Mouse (Mus musculus) heart, postnatal 36 days (tissue): ENCODE data around the gene Aurkb. TPM values are rescaled to one million over a fixed set of nuclear protein-coding genes. Genes with fewer than 3 reads are reported as not detected.
"Not testable (repeated sequence)": the region's sequence is repeated elsewhere in the genome, so short reads cannot be mapped to it uniquely, and the experiment has no call there.

Source experiments
- DNase-seq, 2 experiments: peaks; one replicate each; pipeline ENCODE4 v3.0.0; 2021 to 2022
- intact Hi-C: fragments of 180-260 bp; cut with DNase I; formaldehyde crosslinking; loops from one replicate; pipeline ENCODE4 v1.15.1; 2025
- total RNA-seq, 2 experiments: library from RNA; stranded (reverse); gene quantifications; 2 replicates each; pipeline ENCODE4 v1.2.3; 2021

Aurkb gene
- total RNA-seq, 2 experiments from 2014 or later: 0.72 to 1.2 TPM

DNA sequence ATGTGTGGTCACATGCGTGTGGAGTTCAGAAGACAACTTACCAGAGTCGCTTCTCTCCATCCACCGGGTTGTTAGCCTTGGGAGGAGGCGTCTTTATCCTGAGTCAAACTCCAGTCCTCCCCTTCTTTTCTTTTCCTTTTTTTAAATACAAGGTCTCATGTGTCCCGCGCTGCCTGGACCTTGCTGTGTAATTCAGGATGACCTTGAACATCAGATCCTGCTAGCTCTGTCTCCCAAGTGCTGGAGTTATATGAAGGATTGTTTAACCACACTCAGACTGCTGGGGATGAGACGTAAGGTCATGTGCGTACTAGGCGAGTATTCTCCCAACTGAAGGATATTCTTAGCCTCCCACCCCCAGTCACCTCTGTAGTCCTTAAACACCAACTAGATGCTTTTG, 31.9 kb downstream of the Aurkb start:
- no peak for DNase-seq
- intact Hi-C loops: no loop called here

GRCm38 (mm10) chr11:69078041-69078440, 32.6 kb downstream of the Aurkb start:
- no peak for DNase-seq
- intact Hi-C loops: no loop called here

- intact Hi-C loops: no loop called here
- peak in 1 of 2 experiments; percentile 18 for DNase-seq
Measured at GRCm38 (mm10) chr11:69078805-69079438, 33.5 kb downstream of the Aurkb start.

DNA sequence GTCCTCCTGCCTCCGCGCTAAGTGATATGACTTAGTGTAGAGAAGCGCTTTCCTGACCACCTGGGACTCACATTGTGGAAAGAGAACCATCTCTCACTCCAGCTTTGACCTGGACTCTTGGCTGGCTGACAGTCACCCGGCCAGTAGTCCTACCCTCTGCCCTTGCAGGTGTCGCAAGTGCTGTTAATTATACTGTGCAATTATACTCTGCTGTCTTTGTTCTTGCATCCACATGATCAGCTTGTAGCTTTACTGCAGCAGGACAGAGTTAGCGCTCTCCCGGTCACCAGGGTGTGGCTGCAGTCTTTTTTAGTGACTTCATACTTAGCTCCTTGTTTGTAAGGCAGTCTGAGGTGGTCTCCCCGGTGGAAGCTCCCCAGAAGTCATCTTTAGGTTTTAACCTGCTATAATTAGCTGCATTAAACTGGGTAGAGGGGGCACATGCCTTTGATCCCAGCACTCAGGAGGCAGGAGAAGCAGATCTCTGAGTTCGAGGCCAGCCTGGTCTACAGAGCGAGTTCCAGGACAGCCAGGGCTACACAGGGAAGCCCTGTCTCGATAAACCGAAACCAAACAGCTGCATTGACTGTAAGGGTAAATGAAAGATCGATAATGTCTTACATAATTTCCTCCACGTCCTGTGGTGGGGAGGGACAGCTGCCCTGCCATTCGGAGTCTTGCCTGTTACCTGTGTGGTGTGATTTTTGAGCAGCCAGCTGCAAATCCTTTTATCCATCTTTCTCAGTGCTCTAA, 34.8 kb downstream of the Aurkb start:
- no peak for DNase-seq
- intact Hi-C loops: no loop called here

GRCm38 (mm10) chr11:69080855-69081222, 35.4 kb downstream of the Aurkb start:
- intact Hi-C loops: no loop called here
- no peak for DNase-seq

DNA sequence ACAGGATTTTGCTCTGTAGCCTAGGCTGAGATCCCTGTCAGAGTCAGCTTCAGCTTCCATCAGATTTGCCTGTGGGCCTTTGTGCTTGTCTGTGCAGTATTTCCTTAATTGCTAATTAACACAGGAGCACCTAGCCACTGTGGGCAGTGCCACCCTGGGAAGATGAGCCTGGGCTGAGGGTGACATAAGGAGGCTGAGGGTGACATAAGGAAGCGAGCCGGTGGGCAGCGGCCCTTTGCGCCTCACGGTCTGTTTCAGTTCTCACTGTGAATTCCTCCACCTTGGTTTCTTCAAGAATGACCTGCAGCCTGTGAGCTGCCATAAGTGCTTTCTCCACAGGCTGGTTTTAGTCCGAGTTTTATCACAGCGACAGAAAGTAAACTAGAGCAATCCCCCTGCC, 36.2 kb downstream of the Aurkb start:
- intact Hi-C loops: no loop called here
- DNase-seq: no peak

DNA sequence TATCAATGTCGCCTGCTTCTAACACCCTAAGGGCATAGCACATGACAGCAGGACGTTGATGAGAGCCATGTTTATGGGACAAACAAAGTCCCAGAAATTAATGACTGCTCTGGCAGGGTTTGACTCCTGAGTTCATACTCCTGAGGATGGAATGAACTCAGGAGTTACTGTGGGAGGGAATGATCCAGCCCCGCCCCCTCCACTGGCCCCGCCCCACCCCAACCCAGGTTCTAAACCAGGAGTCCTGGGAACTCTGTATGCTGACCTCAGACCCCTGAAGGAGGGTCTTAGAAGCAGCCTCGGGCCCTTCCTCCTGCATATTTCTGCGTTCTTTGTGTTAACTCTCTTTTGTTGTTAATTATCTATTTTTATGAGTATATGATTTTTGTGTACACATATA, 40.2 kb downstream of the Aurkb start:
- DNase-seq: no peak
- intact Hi-C loops: no loop called here

GRCm38 (mm10) chr11:69086390-69086789, 40.9 kb downstream of the Aurkb start:
- intact Hi-C loops: no loop called here
- DNase-seq: no peak

- intact Hi-C loops: no loop called here
- DNase-seq: no peak
Measured at GRCm38 (mm10) chr11:69087082-69087481, 41.6 kb downstream of the Aurkb start.

DNA sequence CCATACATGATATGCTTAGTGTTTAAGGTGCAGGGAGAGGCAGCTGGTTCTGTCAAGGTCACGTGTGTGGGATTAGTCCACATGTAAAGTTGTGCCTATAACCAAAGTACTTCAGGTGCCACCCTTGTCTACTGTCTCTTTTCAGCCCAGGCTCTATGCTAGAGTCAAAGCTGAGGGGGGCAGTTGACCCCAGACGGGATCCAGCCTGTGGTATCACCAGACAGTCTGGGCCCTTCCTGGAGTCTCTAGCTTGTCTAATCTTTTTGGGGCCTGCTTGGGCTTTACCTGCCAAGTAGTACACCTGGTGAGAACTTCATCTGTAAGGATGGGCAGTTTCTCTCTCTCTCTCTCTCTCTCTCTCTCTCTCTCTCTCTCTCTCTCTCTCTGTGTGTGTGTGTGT, 42.1 kb downstream of the Aurkb start:
- no peak for DNase-seq

GRCm38 (mm10) chr11:69088103-69088855, 42.8 kb downstream of the Aurkb start, which contains the start of gene Vamp2:
Gene Vamp2 (plus strand): TSS chr11:69088490.
- peak; percentile 93 to 94 for DNase-seq
- intact Hi-C loops: loop anchor here (2.0 kb wide), 1 partner anchor 17 kb away; the partner anchor contains the start of gene Tmem107

More for the DNA sequence above, 42.1 kb downstream of the Aurkb start:
- intact Hi-C loops: no loop called here

GRCm38 (mm10) chr11:69088856-69089615, 43.6 kb downstream of the Aurkb start:
- intact Hi-C loops: loop anchor here (2.0 kb wide), 1 partner anchor 18 kb away; the partner anchor contains the start of gene Tmem107

GRCm38 (mm10) chr11:69089616-69090290, 44.3 kb downstream of the Aurkb start:
- DNase-seq: peak in 1 of 2 experiments; percentile 15
- intact Hi-C loops: loop anchor here (2.0 kb wide), 1 partner anchor 19 kb away; the partner anchor contains the start of gene Tmem107

More at GRCm38 (mm10) chr11:69088856-69089615, 43.6 kb downstream of the Aurkb start:
- peak in 1 of 2 experiments; percentile 7 for DNase-seq

GRCm38 (mm10) chr11:69090367-69090766, 44.9 kb downstream of the Aurkb start:
- intact Hi-C loops: no loop called here
- peak in 1 of 2 experiments; percentile 10 for DNase-seq

DNA sequence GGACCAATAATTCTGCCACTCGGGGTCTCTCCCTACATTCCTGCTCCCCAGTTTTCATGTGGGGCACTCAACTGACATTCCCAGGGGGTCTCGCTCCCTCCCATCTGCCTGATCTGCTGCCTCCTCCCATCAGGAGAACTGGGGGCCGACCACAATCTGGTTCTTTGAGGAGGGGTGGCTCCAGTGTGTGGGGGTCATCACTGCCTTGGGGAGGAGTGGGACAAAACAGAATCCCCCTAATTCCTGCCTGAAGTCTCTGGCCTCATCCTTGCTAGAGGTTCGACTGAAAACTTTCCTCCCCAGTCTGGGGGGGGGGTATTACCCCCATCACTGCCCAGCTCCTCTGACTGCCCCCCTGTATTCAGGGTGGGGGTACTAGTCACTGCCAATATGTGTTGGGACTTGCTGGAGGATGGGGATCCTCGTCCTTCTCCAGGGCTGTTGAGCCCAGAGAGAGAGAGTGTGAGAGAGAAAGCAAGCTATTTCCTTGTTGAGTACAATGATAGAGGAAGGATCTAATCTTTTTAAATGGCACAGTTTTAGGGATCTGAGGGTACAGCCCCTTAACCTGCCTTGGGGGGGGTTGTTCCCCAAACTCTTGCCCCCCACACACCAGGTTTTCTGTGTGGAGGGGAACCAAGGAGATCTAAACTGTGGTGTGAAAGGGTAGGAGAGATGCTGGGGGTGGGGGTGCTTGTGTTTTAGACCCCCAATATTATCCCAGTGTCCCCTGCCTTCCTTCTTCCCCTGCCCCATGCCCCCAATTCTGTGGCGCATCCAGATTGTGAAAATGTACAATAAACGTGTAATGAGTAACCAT, 46.3 kb downstream of the Aurkb start:
- DNase-seq: no peak
- intact Hi-C loops: loop anchor here (1.0 kb wide), 1 partner anchor 31 kb away; the partner anchor contains the start of gene 9130213A22Rik

GRCm38 (mm10) chr11:69092386-69092751, 46.9 kb downstream of the Aurkb start:
- peak; percentile 90 to 96 for DNase-seq
- intact Hi-C loops: loop anchor here (1.0 kb wide), 1 partner anchor 30 kb away; the partner anchor contains the start of gene 9130213A22Rik

DNA sequence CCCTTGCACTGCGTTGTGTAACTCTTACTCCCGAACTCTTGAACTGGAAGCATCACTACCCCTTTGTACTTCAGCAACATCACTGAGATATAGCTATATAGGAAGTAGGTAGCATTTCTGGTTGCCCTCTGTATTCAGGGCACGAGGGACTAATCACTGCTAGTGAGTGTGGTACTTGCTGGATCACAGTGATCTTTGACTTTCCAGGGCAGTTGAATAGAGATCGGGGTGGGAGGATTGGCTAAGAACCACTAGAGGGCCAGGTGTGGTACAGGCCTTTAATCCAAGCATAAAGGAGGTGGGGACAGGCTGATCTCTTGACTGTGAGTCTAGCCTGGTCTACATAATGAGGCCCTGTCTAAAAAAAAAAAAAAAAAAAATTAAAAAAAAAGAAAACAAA, 47.4 kb downstream of the Aurkb start:
- intact Hi-C loops: loop anchor here (1.0 kb wide), 1 partner anchor 29 kb away; the partner anchor contains the start of gene 9130213A22Rik
- no peak for DNase-seq

- intact Hi-C loops: not testable (repeated sequence)
- DNase-seq: peak; percentile 17 to 18
Measured at GRCm38 (mm10) chr11:69093856-69094255, 48.4 kb downstream of the Aurkb start.
